Mouse (Mus musculus) stomach, postnatal 0 days (tissue): ENCODE results near the gene Nfib.

Experiments used
- CTCF ChIP-seq: IDR thresholded peaks from 2 replicates; pipeline ENCODE4 v1.5.1; 2016; ENCODE audit warnings: antibody characterized with exemption, low read depth, mild to moderate bottlenecking, moderate library complexity
- EP300 ChIP-seq: optimal IDR thresholded peaks from 2 replicates; pipeline ENCODE3; 2016; ENCODE audit warnings: antibody characterized with exemption

DNA sequence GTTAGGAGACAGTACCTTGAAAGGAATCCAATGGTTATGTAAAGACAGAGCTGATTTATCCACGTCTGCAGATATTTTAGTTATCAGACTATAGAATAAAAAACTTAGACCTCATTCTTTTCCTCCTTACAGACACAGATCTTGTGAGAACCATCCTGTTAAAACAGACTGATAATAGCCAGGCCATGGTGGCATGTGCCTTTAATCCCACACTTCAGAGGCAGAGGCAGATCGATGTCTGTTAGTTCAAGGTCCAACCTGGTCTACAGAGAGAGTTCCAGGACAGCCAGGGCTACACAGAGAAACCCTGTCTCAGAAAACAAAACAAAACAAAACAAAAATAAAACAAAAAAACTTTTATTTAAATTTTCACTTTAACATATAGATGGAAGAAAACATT lies 264.9 kb downstream of the Nfib start:
- TF ChIP-seq EP300 (no peak), CTCF (no peak)
